Mouse (Mus musculus) liver, embryonic 16.5 days (tissue): ENCODE results near the gene Dhrs3. TPM values are rescaled to one million over a fixed set of nuclear protein-coding genes. Genes with fewer than 3 reads are reported as not detected.

ENCODE experiments used
- ATAC-seq: fragments of 200-750 bp; cut with Nextera tagmentation; 2 replicates; pipeline ENCODE4 v1.8.0; 2017; ENCODE audit warnings: low read depth, mild to moderate bottlenecking, moderate number of reproducible peaks, moderate library complexity
- H3K27ac ChIP-seq: fragments of 300-500 bp; sonication (generic); 2 replicates; pipeline ENCODE4 v1.5.1; 2014; ENCODE audit warnings: mild to moderate bottlenecking, low read length
- H3K27me3 ChIP-seq: fragments of 300-500 bp; sonication (generic); 2 replicates; pipeline ENCODE4 v1.6.1; 2014; ENCODE audit warnings: low read depth, low read length, mixed read lengths; ENCODE audit not compliant: control insufficient read depth, insufficient read depth
- H3K36me3 ChIP-seq: fragments of 300-500 bp; sonication (generic); 2 replicates; pipeline ENCODE4 v1.6.1; 2014; ENCODE audit warnings: mild to moderate bottlenecking; ENCODE audit not compliant: control insufficient read depth, insufficient read depth
- H3K4me1 ChIP-seq: fragments of 300-500 bp; sonication (generic); 2 replicates; pipeline ENCODE4 v1.6.1; 2014; ENCODE audit warnings: low read depth, low read length, mixed read lengths; ENCODE audit not compliant: control insufficient read depth
- H3K4me2 ChIP-seq: fragments of 300-500 bp; sonication (generic); 2 replicates; pipeline ENCODE4 v1.6.1; 2014; ENCODE audit warnings: low read depth, low read length, mixed read lengths
- H3K4me3 ChIP-seq: fragments of 300-500 bp; sonication (generic); 2 replicates; pipeline ENCODE4 v1.5.1; 2014; ENCODE audit warnings: low read depth, mild to moderate bottlenecking, low read length
- H3K9ac ChIP-seq: fragments of 300-500 bp; sonication (generic); 2 replicates; pipeline ENCODE4 v1.6.1; 2014; ENCODE audit warnings: low read depth, low read length
- H3K9me3 ChIP-seq: fragments of 300-500 bp; sonication (generic); replicated peaks from 2 replicates; pipeline ENCODE4 v1.6.1; 2016; ENCODE audit warnings: low read length; ENCODE audit not compliant: control insufficient read depth
- WGBS: fragments of 180-500 bp; shearing (Covaris S2); extraction: QIAGEN DNeasy Blood & Tissue Kit; methylation state at CpG from one replicate; pipeline ENCODE4 v1.1.7; 2014; ENCODE audit not compliant: insufficient replicate concordance; 5-methylcytosine and 5-hydroxymethylcytosine counted together
- polyA plus RNA-seq: library from polyadenylated mRNA; unstranded; fragments of >200 nt; fragmentation: Nextera tagmentation; extraction: Ambion mirVana; gene quantifications from 2 replicates; pipeline ENCODE4 v1.2.1, GENCODE M21; 2015

Gene Dhrs3
- polyA plus RNA-seq, 1 experiment from 2014 or later: 39.2 TPM

DNA sequence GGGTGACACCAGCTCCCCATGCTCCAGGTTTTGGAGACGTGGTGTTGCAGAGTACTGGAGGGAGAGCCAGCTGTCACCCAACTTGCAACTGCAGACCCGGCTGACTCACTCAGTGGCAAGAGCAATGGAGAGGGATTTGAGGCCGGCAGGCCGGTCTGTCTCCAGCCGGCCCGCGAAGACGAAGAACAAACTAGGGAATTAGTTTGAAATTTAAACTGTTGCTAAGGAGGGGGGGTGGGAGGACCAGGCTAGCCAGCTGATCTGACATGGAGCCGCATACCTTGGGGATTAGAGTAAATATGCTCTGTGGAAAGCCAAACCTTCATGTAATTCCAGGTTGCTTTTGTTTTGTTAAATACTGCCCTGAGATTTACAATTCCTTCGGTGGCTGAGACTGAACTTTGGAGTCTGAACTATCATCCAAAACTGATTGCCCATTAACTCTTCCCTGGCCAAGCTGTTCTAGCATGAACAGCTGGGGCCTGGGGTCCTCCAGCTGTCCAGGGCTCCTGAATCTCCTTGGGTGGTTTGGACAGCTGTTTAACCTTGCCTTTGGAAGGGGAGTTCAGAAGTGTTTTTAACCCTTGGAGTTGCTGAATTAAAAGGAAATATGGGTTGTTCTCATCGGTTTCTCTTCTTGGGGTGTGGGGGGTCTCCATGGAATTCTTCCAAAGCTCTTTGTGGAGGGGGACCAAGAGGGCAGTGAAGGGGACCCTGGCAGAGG is 2.0 kb downstream of the Dhrs3 start:
- 11% methylated on average over 11 of the region's 11 CpGs for WGBS
- H3K4me1 ChIP-seq: peaks cover 26% of the 10 kb centered on the region
- H3K27me3 ChIP-seq: peaks cover 27% of the 10 kb centered on the region
- H3K9ac ChIP-seq: peak overlapping the region; percentile 70
- ATAC-seq: no peak
- H3K9me3 ChIP-seq: no peaks in the 10 kb centered on the region; the same call in 1 of the 2 replicates
- H3K27ac ChIP-seq: peak overlapping the region; percentile 71
- no peaks in the 10 kb centered on the region; the same call in 1 of the 2 replicates for H3K36me3 ChIP-seq
- H3K4me2 ChIP-seq: peak overlapping the region; percentile 73
- peak overlapping the region; percentile 66 for H3K4me3 ChIP-seq

GRCm38 (mm10) chr4:144895211-144895590 is 2.6 kb downstream of the Dhrs3 start:
- no peak for ATAC-seq
- H3K27ac ChIP-seq: peak overlapping the region; percentile 58
- 52% methylated on average over 2 of the region's 2 CpGs for whole genome bisulfite sequencing
- peaks cover 29% of the 10 kb centered on the region for H3K4me1 ChIP-seq
- no peaks in the 10 kb centered on the region; the same call in 1 of the 2 replicates for H3K9me3 ChIP-seq
- peaks cover 27% of the 10 kb centered on the region for H3K27me3 ChIP-seq
- peak overlapping the region; percentile 66 for H3K4me3 ChIP-seq
- H3K4me2 ChIP-seq: peak overlapping the region; percentile 73
- H3K9ac ChIP-seq: no peak overlapping the region
- H3K36me3 ChIP-seq: no peaks in the 10 kb centered on the region; the same call in 1 of the 2 replicates

GRCm38 (mm10) chr4:144896321-144896720 is 3.7 kb downstream of the Dhrs3 start:
- no peak for ATAC-seq
- Histone ChIP-seq H3K9me3 (no peaks in the 10 kb centered on the region; the same call in 1 of the 2 replicates), H3K4me3 (peak overlapping the region; percentile 30), H3K36me3 (no peaks in the 10 kb centered on the region; the same call in 1 of the 2 replicates), H3K9ac (peak overlapping the region; percentile 38), H3K4me2 (peak overlapping the region; percentile 47), H3K27ac (peak overlapping the region; percentile 70), H3K27me3 (peaks cover 27% of the 10 kb centered on the region), H3K4me1 (peaks cover 40% of the 10 kb centered on the region)
- WGBS: 57% methylated on average over 3 of the region's 3 CpGs

- ATAC-seq: peak; percentile 42
- 35% methylated on average over 6 of the region's 6 CpGs for WGBS
- no peak overlapping the region for H3K4me2 ChIP-seq
- H3K4me3 ChIP-seq: no peak overlapping the region
- no peaks in the 10 kb centered on the region; the same call in 1 of the 2 replicates for H3K9me3 ChIP-seq
- no peaks in the 10 kb centered on the region; the same call in 1 of the 2 replicates for H3K36me3 ChIP-seq
- H3K27ac ChIP-seq: no peak overlapping the region
- peaks cover 52% of the 10 kb centered on the region for H3K4me1 ChIP-seq
- peaks cover 18% of the 10 kb centered on the region for H3K27me3 ChIP-seq
- no peak overlapping the region for H3K9ac ChIP-seq
Measured at GRCm38 (mm10) chr4:144898036-144898649, 5.5 kb downstream of the Dhrs3 start.

DNA sequence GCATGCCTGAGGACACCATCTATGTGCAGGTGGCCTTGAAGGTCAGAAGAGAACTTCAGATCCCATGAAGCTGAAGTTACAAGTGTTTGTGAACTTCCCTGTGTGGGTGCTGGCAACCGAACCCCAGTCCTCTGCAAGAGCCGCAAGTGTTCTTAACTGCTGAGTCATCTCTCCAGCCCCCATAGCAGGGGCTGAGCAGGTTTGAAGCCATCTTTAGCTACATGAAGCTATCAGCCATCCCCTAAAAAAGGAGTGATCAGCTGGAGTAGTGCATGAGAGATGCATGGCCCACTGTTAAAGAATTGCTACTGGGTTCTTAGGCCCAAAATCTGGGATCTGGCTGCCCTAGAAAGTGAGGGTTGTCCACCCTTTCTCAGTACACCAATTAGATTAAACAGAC is 6.1 kb downstream of the Dhrs3 start:
- no peaks in the 10 kb centered on the region; the same call in 1 of the 2 replicates for H3K9me3 ChIP-seq
- no peaks in the 10 kb centered on the region; the same call in 1 of the 2 replicates for H3K36me3 ChIP-seq
- H3K27ac ChIP-seq: no peak overlapping the region
- H3K4me3 ChIP-seq: no peak overlapping the region
- H3K4me2 ChIP-seq: no peak overlapping the region
- H3K4me1 ChIP-seq: peaks cover 58% of the 10 kb centered on the region
- no peak overlapping the region for H3K9ac ChIP-seq
- ATAC-seq: no peak
- peaks cover 12% of the 10 kb centered on the region for H3K27me3 ChIP-seq
- 85% methylated on average over 2 of the region's 2 CpGs for WGBS

GRCm38 (mm10) chr4:144901561-144902111 is 9.0 kb downstream of the Dhrs3 start:
- H3K9me3 ChIP-seq: no peaks in the 10 kb centered on the region; the same call in 1 of the 2 replicates
- H3K4me2 ChIP-seq: 0 out of 2 replicates have a peak overlapping the region, but pooled peaks have one; percentile 7
- H3K36me3 ChIP-seq: no peaks in the 10 kb centered on the region; the same call in 1 of the 2 replicates
- peak overlapping the region; percentile 43 for H3K27ac ChIP-seq
- peak; percentile 42 for ATAC-seq
- peaks cover 83% of the 10 kb centered on the region for H3K4me1 ChIP-seq
- no peak overlapping the region for H3K9ac ChIP-seq
- no peak overlapping the region for H3K4me3 ChIP-seq
- no peaks in the 10 kb centered on the region for H3K27me3 ChIP-seq
- WGBS: 41% methylated on average over 5 of the region's 5 CpGs

DNA sequence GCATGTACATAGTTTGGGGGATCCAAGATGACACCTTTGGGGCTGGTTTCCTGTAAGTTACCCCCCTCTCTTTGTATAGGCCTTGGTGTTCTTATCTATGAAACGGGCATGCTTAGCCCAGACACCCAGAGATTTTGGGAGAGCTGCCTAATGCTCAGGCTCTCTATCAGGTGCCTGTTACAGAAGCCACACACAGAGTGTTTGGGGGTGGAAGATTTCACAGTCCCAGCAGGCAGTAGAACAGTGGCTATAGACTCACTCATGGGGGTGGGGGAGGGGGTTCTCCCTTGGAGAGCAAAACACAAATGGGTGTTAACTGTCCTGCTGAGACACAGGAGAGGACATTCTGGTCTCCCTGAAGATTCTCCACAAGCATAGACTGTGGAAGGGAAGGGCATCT is 10.5 kb downstream of the Dhrs3 start:
- H3K27me3 ChIP-seq: no peaks in the 10 kb centered on the region
- peaks cover 86% of the 10 kb centered on the region for H3K4me1 ChIP-seq
- 27% methylated on average over 1 of the region's 1 CpGs for WGBS
- no peak overlapping the region for H3K9ac ChIP-seq
- H3K4me2 ChIP-seq: no peak overlapping the region
- no peak for ATAC-seq
- no peak overlapping the region for H3K4me3 ChIP-seq
- peak overlapping the region; percentile 3; the same call in 1 of the 2 replicates for H3K27ac ChIP-seq
- no peaks in the 10 kb centered on the region; the same call in 1 of the 2 replicates for H3K36me3 ChIP-seq
- H3K9me3 ChIP-seq: no peaks in the 10 kb centered on the region; the same call in 1 of the 2 replicates

GRCm38 (mm10) chr4:144903932-144904331 is 11.3 kb downstream of the Dhrs3 start:
- no peak overlapping the region for H3K4me2 ChIP-seq

More at GRCm38 (mm10) chr4:144903932-144904331, 11.3 kb downstream of the Dhrs3 start:
- ATAC-seq: peak; percentile 70
- Histone ChIP-seq H3K9me3 (no peaks in the 10 kb centered on the region), H3K4me1 (peaks cover 84% of the 10 kb centered on the region), H3K36me3 (no peaks in the 10 kb centered on the region; the same call in 1 of the 2 replicates), H3K4me3 (no peak overlapping the region), H3K27ac (peak overlapping the region; percentile 69), H3K9ac (no peak overlapping the region), H3K27me3 (no peaks in the 10 kb centered on the region)
- WGBS: 22% methylated on average over 3 of the region's 3 CpGs
